In genomic region chr6:6880361-6881114, GRCm38 (mm10) we compare ENCODE assay signal across 12 mouse cellular contexts. TPM values are rescaled to one million over a fixed set of nuclear protein-coding genes. Genes with fewer than 3 reads are reported as not detected.
A peak's percentile ranks its signal among the peaks of the same experiment; 100 is the strongest.
DNase-seq lines count a peak whose midpoint lies in the region; ATAC-seq lines count a peak whose summit lies in the region.
"Had no signal": no experiment of that assay in that cellular context is flagged by ENCODE, and none has a peak within 500 bp of the region (broad histone marks: within the 10 kb centered on the region; RNA-seq: fewer than 3 reads in every experiment).

No protein-coding gene starts in this region.

- 2% methylated on average over 24 of the region's 24 CpGs for WGBS in heart, embryonic 15.5 days
- WGBS in hindbrain, embryonic 12.5 days, result under 1% methylated on average over 24 of the region's 24 CpGs
- WGBS in midbrain, embryonic 15.5 days, result 2% methylated on average over 24 of the region's 24 CpGs

- H3K9ac ChIP-seq in heart, embryonic 15.5 days, result no peak overlapping the region
- H3K9ac ChIP-seq in hindbrain, embryonic 12.5 days, result peak overlapping the region; percentile 39
- H3K9ac ChIP-seq in midbrain, embryonic 15.5 days, result 0 out of 2 replicates have a peak overlapping the region, but pooled peaks have one; percentile 16
- H3K9ac ChIP-seq: liver, embryonic 13.5 days had no signal

- H3K4me1 ChIP-seq in heart, embryonic 15.5 days (replicated peaks), result peaks cover 35% of the 10 kb centered on the region
- H3K4me1 ChIP-seq in hindbrain, embryonic 12.5 days, result peaks cover 20% of the 10 kb centered on the region
- peaks cover 12% of the 10 kb centered on the region for H3K4me1 ChIP-seq in midbrain, embryonic 15.5 days
- H3K4me1 ChIP-seq: liver, embryonic 13.5 days had no signal

- no peaks in the 10 kb centered on the region for H3K9me3 ChIP-seq in heart, embryonic 15.5 days (replicated peaks)
- no peaks in the 10 kb centered on the region for H3K9me3 ChIP-seq in hindbrain, embryonic 12.5 days (replicated peaks)
- no peaks in the 10 kb centered on the region for H3K9me3 ChIP-seq in midbrain, embryonic 15.5 days
- H3K9me3 ChIP-seq: liver, embryonic 13.5 days had no signal

- H3K4me3 ChIP-seq in heart, embryonic 15.5 days, result peak overlapping the region; percentile 60
- peak overlapping the region; percentile 40 for H3K4me3 ChIP-seq in hindbrain, embryonic 12.5 days
- H3K4me3 ChIP-seq in midbrain, embryonic 15.5 days, result peak overlapping the region; percentile 42

- no peak for DNase-seq in heart, adult 9 months (ENCODE audit: low spot score in 2 of 2)
- peak; percentile 53 for DNase-seq in embryo, embryonic 10.5 days (ENCODE audit: low spot score)
- DNase-seq in thymus, postnatal 10 days (ENCODE audit: low spot score in 2 of 2), result no peak
- DNase-seq in layer of hippocampus, adult 11-12 months (ENCODE audit: low spot score), result no peak
- DNase-seq in layer of hippocampus, adult 9-10 months (ENCODE audit: low spot score), result no peak
- DNase-seq: adrenal gland, postnatal 14 days; liver, embryonic 13.5 days; right cerebral cortex, adult 18-20 months had no signal

- no peak overlapping the region for H3K27ac ChIP-seq in heart, embryonic 15.5 days
- H3K27ac ChIP-seq in hindbrain, embryonic 12.5 days, result no peak overlapping the region
- H3K27ac ChIP-seq in midbrain, embryonic 15.5 days, result no peak overlapping the region; the same call in 1 of the 2 replicates
- H3K27ac ChIP-seq: liver, embryonic 13.5 days had no signal

- ATAC-seq in heart, embryonic 15.5 days (replicated peaks; ENCODE audit: insufficient number of reproducible peaks, insufficient read depth, low FRiP score, low read depth), result no peak
- ATAC-seq in hindbrain, embryonic 12.5 days (ENCODE audit: low FRiP score), result no peak
- ATAC-seq in midbrain, embryonic 15.5 days (replicated peaks), result no peak
- ATAC-seq: CD4-positive, CD25-positive, alpha-beta regulatory T cell, adult 4 months had no signal

- no peaks in the 10 kb centered on the region for H3K36me3 ChIP-seq in heart, embryonic 15.5 days
- no peaks in the 10 kb centered on the region for H3K36me3 ChIP-seq in hindbrain, embryonic 12.5 days
- no peaks in the 10 kb centered on the region for H3K36me3 ChIP-seq in midbrain, embryonic 15.5 days (replicated peaks)
- H3K36me3 ChIP-seq: liver, embryonic 13.5 days had no signal

- peaks cover 93% of the 10 kb centered on the region for H3K27me3 ChIP-seq in heart, embryonic 15.5 days
- peaks cover 91% of the 10 kb centered on the region for H3K27me3 ChIP-seq in hindbrain, embryonic 12.5 days
- H3K27me3 ChIP-seq in midbrain, embryonic 15.5 days (replicated peaks), result peaks cover 77% of the 10 kb centered on the region

- peak overlapping the region; percentile 93 for H3K4me2 ChIP-seq in heart, embryonic 15.5 days
- H3K4me2 ChIP-seq in hindbrain, embryonic 12.5 days (replicated peaks), result peak overlapping the region; percentile 57
- peak overlapping the region; percentile 73 for H3K4me2 ChIP-seq in midbrain, embryonic 15.5 days

RNA-seq across cellular contexts. Expression of gene Dlx5, which starts 1.3 kb away (rescaled TPM):
- polyA plus RNA-seq in heart, embryonic 15.5 days (2015; fragmentation: Nextera tagmentation; extraction: Ambion mirVana), result 1.0 and 1.3 TPM in 2 replicates
- 10.7 and 19.2 TPM in 2 replicates for polyA plus RNA-seq in hindbrain, embryonic 12.5 days (2016; fragmentation: Nextera tagmentation; extraction: Ambion mirVana)
- 14.8 and 19.0 TPM in 2 replicates for polyA plus RNA-seq in midbrain, embryonic 15.5 days (2015; fragmentation: Nextera tagmentation; extraction: Ambion mirVana)
- polyA plus RNA-seq: CD4-positive, CD25-positive, alpha-beta regulatory T cell, adult 4 months; liver, embryonic 13.5 days had no signal

RNA-seq across cellular contexts. Expression of gene Dlx6, which starts 17.4 kb away (rescaled TPM):
- polyA plus RNA-seq in heart, embryonic 15.5 days (2015; fragmentation: Nextera tagmentation; extraction: Ambion mirVana), result 0.19 TPM in 1 of 2 replicates, not detected in the other
- polyA plus RNA-seq in hindbrain, embryonic 12.5 days (2016; fragmentation: Nextera tagmentation; extraction: Ambion mirVana), result 1.0 and 2.6 TPM in 2 replicates
- 2.4 and 3.6 TPM in 2 replicates for polyA plus RNA-seq in midbrain, embryonic 15.5 days (2015; fragmentation: Nextera tagmentation; extraction: Ambion mirVana)
- polyA plus RNA-seq: CD4-positive, CD25-positive, alpha-beta regulatory T cell, adult 4 months; liver, embryonic 13.5 days had no signal
